Mouse (Mus musculus): ENCODE results near the gene Aff1.

The Aff1 gene

DNA sequence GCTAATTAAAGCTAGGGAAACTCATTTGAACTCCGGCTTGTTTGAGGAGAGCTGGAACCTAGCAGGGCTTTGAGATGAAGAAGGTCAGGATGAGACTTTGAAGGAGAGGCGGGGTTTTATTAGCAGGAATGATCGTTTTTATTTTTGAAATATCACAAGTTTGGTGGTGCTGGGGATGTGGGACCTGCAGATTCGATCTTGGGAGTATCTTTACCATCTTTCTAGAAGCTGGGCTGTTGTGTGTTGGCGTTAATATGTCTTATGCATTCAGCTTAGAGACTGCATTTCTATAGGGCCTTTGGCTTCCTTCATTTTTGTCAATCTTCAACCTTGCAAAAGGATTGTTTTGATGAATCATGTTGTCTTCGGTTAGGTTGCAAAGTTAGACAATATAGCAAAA is 1.9 kb downstream of the Aff1 start:
- DNase-seq: no peak

- peak; percentile 34 to 36 for DNase-seq
These were observed 5.8 kb downstream of the Aff1 start for GRCm38 (mm10) chr5:103697875-103698491.

GRCm38 (mm10) chr5:103698577-103698976 is 6.4 kb downstream of the Aff1 start:
- no peak for DNase-seq

DNA sequence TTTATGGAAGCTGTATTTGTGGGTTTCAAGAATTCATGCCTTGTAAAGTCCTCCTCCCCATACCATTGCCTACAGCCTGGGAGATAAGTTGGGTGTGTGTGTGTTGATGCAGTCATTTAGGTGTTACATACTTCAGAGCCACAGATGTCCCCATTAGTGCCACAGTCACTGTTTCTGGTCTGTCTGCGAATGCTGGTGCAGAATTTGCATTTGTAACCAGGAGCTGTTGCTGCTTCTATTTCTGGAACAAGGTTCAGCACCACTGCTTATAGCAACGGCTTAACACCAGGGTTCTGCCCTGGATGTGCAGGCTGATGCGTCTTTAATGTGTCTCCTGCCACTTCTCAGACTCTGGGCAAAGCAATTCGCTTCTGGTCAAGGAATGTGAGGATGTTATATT is 7.4 kb downstream of the Aff1 start:
- peak; percentile 59 to 64 for DNase-seq

GRCm38 (mm10) chr5:103700661-103701060 is 8.5 kb downstream of the Aff1 start:
- DNase-seq: no peak

- peak; percentile 59 to 65 for DNase-seq
These were observed 9.3 kb downstream of the Aff1 start for GRCm38 (mm10) chr5:103701466-103701865.

- DNase-seq: peak; percentile 55 to 56
These were observed 10.4 kb downstream of the Aff1 start for GRCm38 (mm10) chr5:103702527-103702926.

- DNase-seq: no peak
These were observed 13.2 kb downstream of the Aff1 start for GRCm38 (mm10) chr5:103705331-103705730.

- DNase-seq: no peak
These were observed 13.7 kb downstream of the Aff1 start for GRCm38 (mm10) chr5:103705874-103706273.

DNA sequence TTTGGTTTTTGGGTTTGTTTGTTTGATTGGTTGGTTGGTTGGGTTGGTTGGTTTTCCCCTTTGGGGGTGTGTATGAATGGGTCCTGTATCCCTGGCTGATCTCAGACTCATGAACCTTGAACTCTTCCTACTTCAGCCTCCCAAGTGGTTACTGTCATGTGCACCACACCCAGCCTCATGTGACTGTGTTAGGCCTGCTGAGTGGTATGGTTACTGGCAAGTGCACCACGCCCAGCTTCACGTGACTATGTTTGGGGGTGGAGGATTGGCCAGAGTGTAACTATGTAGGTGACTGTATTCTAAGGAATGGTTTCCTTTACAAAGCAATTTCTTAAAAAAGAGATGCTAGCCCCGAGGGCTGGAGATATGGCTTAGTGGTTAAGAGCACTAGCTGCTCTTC is 16.9 kb downstream of the Aff1 start:
- peak; percentile 57 to 71 for DNase-seq

- no peak for DNase-seq
These were observed 19.7 kb downstream of the Aff1 start for GRCm38 (mm10) chr5:103711886-103712285.

- no peak for DNase-seq
These were observed 21.2 kb downstream of the Aff1 start for GRCm38 (mm10) chr5:103713422-103713821.

- DNase-seq: no peak
These were observed 22.8 kb downstream of the Aff1 start for GRCm38 (mm10) chr5:103714943-103715342.

GRCm38 (mm10) chr5:103716824-103717342 is 24.7 kb downstream of the Aff1 start:
- DNase-seq: no peak

DNA sequence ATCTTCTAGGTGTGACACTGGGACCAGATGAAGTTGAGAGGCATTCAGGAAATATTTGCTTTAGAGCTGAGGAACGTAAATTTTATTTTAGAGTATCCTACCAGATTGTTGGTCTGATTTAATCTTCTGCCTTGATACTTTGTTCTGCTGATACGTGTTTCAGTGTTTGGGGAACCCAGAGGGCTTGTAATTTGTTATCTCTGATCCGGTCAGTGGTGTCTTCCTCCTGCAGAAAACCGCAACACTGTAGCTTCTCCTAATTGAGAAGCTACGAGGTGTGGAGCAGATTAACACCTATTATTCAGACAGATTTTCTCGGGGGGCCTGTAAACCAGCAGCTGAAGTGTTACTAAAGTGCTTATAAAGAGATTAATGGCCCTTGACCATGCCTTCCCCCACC is 27.0 kb downstream of the Aff1 start:
- DNase-seq: no peak

- peak; percentile 47 to 53 for DNase-seq
These were observed 27.7 kb downstream of the Aff1 start for GRCm38 (mm10) chr5:103719851-103720250.

DNA sequence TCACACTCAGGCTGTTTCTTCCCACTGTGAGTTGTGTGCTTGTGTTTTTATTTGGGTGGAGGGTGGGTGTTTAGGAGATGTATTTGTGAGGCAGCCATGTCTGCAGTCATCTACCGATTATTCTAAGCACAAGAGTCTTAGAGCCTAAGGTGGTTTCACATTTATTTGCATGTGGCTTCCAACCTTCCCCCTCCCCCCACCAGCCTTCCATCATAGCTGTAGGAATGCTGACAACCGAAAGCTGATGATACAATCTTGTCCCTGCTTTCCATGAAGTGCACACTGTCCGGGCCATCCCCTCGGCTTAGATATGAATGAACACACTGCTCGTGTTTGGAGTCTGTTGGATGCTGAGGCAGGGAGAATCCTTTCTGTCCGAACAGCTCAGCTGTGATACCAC is 28.8 kb downstream of the Aff1 start:
- DNase-seq: no peak

DNA sequence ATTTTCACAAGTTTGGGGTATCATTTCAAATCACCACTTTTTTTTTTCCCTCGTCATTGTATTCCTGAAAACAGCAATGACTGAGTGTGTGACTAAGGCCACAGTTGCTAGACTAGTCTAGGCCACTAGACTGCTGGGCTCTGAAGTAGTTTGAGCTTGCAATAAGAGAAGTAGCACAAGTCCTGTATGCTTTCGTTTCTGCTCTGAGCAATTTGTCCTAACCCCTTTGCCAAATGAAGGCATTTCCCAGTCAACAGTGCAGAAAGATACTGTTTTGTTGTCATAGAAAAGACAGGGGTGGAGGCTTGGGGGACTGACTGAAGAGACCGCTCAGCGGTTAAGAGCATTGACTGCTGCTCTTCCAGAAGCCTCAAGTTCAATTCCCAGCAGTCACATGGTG is 29.3 kb downstream of the Aff1 start:
- DNase-seq: peak; percentile 46 to 47

- DNase-seq: peak; percentile 43 to 45
These were observed 30.5 kb downstream of the Aff1 start for GRCm38 (mm10) chr5:103722721-103723120.

GRCm38 (mm10) chr5:103724384-103724783 is 32.2 kb downstream of the Aff1 start:
- no peak for DNase-seq

GRCm38 (mm10) chr5:103724823-103725222 is 32.6 kb downstream of the Aff1 start:
- no peak for DNase-seq

GRCm38 (mm10) chr5:103725268-103726149 is 33.3 kb downstream of the Aff1 start:
- DNase-seq: peak; percentile 42 to 60

DNA sequence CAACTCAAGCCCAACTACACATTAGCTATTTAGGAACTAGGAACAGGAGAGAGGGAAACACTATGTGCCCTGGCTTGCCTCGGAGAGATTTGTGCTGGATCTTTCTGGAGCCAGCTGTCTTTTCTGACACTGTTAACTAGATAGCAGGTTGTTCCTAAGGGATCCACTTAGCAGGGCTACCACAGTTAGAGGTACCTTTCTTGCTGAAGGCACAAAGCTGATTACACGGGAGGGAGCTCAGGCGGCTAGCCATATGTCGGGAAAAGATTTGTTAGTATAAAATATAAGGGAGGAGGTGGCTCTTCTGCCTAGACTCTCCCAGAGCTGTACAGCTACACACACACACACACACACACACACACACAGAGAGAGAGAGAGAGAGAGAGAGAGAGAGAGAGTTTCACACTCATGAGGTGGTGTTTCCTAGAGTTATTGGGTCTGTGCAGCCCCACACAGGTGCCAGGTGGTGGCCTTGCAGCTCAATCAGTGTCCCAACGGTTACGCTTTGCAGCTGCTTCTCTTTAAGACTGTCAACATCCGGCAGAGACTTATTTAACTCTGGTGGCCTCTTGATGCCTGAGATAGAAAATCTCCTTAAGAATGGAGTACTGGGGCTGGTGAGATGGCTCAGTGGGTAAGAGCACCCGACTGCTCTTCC is 34.2 kb downstream of the Aff1 start:
- DNase-seq: peak; percentile 66 to 68
